Mouse (Mus musculus) left cerebral cortex, postnatal 25 days (tissue): ENCODE results near the gene Chml. TPM values are rescaled to one million over a fixed set of nuclear protein-coding genes. Genes with fewer than 3 reads are reported as not detected.

ENCODE experiments used
- DNase-seq, 2 experiments: peaks; one replicate each; pipeline ENCODE4 v3.0.0; 2022; ENCODE audit warnings: low spot score in 2 of 2, mixed read lengths in 1 of 2
- intact Hi-C: fragments of 180-260 bp; cut with DNase I; formaldehyde crosslinking; loops from one replicate; pipeline ENCODE4 v1.15.1; 2025
- total RNA-seq, 2 experiments: library from RNA; stranded (reverse); gene quantifications; 2 replicates each; pipeline ENCODE4 v1.2.3; 2021

Chml gene
- total RNA-seq, 2 experiments from 2014 or later = 9.7 to 11.1 TPM

GRCm38 (mm10) chr1:175669456-175669855 is 23.2 kb downstream of the Chml start:
- intact Hi-C loops = loop anchor here (2.0 to 5.0 kb wide), 2 partner anchors 43 to 632 kb away; no protein-coding TSS in a partner anchor
- no peak for DNase-seq

GRCm38 (mm10) chr1:175668666-175669405 is 23.9 kb downstream of the Chml start:
- intact Hi-C loops = loop anchor here (2.0 to 5.0 kb wide), 2 partner anchors 42 to 632 kb away; no protein-coding TSS in a partner anchor

DNA sequence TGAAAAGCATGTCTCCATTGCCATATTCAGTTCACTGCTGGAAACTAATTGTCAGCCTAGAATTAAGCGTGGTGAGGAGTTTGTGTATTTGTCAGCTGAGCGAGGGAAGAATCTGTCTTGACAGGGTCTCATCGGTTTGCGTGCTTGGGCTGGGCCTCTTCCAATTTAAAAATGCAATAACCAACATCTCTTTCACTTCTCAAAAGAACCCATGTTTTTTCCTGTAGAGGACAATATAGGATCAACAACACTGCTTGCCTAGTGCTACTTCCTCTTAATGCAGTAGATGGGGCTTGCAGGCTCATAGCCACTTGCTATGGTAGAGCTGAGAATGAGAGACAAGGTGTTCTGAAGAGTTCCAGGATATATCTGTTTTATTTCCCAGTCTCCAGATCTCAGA is 32.8 kb downstream of the Chml start:
- no peak for DNase-seq
- intact Hi-C loops = no loop called here

More at GRCm38 (mm10) chr1:175668666-175669405, 23.9 kb downstream of the Chml start:
- DNase-seq = peak; percentile 26 to 63

DNA sequence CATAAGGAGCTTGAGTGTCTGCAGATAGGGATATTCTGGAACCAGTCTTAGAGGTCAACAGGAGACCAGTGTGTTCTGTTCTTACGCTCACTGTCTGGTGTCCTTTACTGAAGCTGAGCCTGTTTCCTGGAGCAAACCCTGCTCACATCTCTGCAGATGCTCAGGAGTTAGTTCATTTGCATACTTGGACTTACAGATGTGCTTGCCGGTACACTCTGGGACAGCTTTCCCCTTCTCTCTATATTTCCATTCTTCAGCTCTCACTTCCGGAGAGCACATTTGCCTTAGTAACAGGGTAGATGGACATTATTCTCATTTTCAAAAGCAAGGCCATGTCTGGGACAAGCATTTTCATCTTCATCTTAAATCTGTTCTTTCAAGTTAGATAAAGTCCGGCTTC is 44.1 kb downstream of the Chml start:
- intact Hi-C loops = no loop called here
- no peak for DNase-seq

DNA sequence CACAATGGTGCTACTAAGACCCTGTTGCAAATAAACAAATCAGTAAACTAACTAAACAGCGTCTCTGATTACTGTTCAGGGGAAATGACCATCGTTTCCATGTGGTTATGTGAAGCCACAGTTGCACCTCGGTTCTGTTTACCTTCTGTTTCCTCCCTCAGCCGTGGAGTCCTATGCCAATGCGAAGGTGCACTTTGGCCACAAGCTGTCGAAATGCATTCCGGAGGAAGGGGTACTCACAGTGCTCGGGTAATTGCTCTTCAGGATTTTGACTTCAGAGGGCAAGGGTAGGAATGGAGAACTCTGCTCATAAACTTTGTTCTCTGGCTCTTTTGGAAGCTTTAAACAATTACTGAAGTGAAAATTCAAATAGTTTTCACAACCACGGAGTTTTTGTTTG is 45.7 kb downstream of the Chml start:
- no peak for DNase-seq
- intact Hi-C loops = no loop called here

DNA sequence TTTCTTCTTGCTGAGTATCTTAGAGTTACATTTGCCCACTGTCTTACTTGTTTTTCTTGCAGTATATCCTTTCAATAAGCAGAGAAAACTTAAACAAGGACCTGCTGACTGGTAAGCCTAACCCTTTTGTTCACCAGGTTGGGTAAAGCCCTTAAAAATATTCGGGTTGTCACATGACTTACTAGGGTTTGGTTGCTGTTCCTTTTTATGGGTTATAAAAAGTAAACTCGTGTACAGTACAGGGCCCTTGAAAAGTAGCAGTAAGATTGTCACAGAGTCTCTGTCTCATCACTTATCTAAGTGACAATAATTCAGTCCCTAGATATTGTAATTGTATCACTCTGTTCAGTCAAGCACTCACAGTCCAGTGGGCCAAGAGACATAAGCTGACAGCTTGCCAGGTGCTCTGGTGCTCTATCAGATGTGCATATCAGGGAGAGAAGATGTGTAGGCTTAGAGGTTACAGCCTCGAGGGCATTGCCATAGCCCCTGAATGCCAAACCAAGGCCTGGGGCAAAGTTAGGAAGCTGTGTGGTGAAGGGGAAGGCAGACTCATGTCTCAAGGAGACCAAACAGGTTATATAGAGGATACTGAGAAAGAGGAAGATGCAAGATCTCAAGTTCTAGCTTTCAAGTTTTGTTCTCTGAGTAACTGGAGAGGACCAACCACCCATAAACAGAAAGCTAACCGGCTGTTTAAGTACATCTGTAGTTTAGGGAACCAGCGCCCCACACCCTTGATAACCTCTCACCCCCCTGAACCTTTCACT is 49.0 kb downstream of the Chml start:
- intact Hi-C loops = no loop called here
- no peak for DNase-seq

DNA sequence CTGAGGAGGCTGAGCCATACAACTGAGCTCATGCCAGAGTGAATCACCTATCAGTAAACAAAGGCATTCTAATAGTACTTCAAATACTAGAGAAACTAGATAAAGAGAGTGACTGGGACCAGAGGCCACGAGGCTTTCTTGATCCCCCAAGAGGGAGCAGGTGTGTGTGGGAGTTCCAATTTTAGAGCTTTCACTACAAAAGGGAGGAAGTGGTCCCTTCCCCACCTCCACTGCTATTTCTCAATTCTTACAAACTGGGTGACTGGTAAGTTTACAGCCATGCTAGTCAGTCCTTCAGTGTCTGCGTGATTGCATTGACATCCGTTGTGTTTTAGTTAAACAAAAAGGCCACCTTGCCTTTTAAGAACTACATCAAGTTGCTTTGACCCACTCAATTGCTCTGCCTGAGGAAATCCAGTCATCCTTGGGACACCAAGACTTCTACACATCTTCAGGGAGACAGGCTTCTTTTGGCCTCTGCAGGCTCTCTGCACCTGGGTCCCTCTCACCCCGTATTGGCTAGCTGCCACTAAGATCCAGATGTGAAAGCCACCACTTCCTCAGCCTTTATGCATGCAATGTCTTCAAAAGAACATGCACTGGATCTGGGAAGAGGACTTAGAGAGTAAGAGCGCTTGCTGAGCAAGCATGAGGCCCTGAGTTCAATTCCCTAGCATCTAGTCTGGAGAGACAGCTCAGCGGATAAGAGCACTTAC is 52.1 kb downstream of the Chml start:
- intact Hi-C loops = no loop called here
- DNase-seq = no peak

GRCm38 (mm10) chr1:175639072-175639471 is 53.6 kb downstream of the Chml start:
- intact Hi-C loops = loop anchor here (10.0 kb wide), 1 partner anchor 236 kb away; no protein-coding TSS in a partner anchor
- DNase-seq = no peak

GRCm38 (mm10) chr1:175637677-175638076 is 55.0 kb downstream of the Chml start:
- intact Hi-C loops = loop anchor here (10.0 kb wide), 1 partner anchor 237 kb away; no protein-coding TSS in a partner anchor

GRCm38 (mm10) chr1:175632470-175632869 is 60.2 kb downstream of the Chml start:
- intact Hi-C loops = loop anchor here (10.0 kb wide), 1 partner anchor 242 kb away; no protein-coding TSS in a partner anchor
- DNase-seq = no peak

More at GRCm38 (mm10) chr1:175637677-175638076, 55.0 kb downstream of the Chml start:
- DNase-seq = no peak

Other genes starting within 250 kb of the Chml start
- 100 to 1,000 TPM; 114 to 117 TPM for gene Rgs7, start 200.4 kb downstream of the Chml start, total RNA-seq
- gene Kmo, start 72.5 kb downstream of the Chml start, total RNA-seq = not detected
- 10 to 100 TPM; 69.1 to 92.9 TPM for gene Fh1, start 67.3 kb downstream of the Chml start, total RNA-seq
- gene Opn3, start 125 bp downstream of the Chml start, total RNA-seq = 1 to 10 TPM; 8.2 to 8.9 TPM
- gene Wdr64, start 5.7 kb upstream of the Chml start, total RNA-seq = not detected
- gene Exo1, start 187.7 kb upstream of the Chml start, total RNA-seq = 1 to 10 TPM in 1 of 2 experiments, under 1 TPM in 1; 0.66 to 2.2 TPM
- not detected for gene Gm38100, start 227.4 kb upstream of the Chml start, total RNA-seq